Mouse (Mus musculus) thymus, adult 2 months (tissue): Measurements from ENCODE around the gene Gopc. TPM values are rescaled to one million over a fixed set of nuclear protein-coding genes. Genes with fewer than 3 reads are reported as not detected.

Experiments used
- DNase-seq: peaks from one replicate; pipeline ENCODE4 v3.0.0; 2021
- H3K27ac ChIP-seq: fragments of 200-500 bp; 2 replicates; pipeline ENCODE4 v1.5.1; 2012; ENCODE audit warnings: low read length, control low read depth; ENCODE audit not compliant: control insufficient read depth, insufficient read depth
- H3K27me3 ChIP-seq: fragments of 200-500 bp; 2 replicates; pipeline ENCODE4 v1.6.1; 2012; ENCODE audit warnings: mild to moderate bottlenecking, low read length, moderate library complexity, mixed read lengths; ENCODE audit not compliant: control insufficient read depth, insufficient read depth
- H3K36me3 ChIP-seq: fragments of 200-500 bp; 2 replicates; pipeline ENCODE4 v1.6.1; 2012; ENCODE audit warnings: mild to moderate bottlenecking, low read length, moderate library complexity; ENCODE audit not compliant: control insufficient read depth, insufficient read depth
- H3K4me1 ChIP-seq: fragments of 200-500 bp; replicated peaks from 2 replicates; pipeline ENCODE4 v1.6.1; 2012; ENCODE audit warnings: low read length; ENCODE audit not compliant: control insufficient read depth, insufficient read depth
- H3K4me3 ChIP-seq: fragments of 200-500 bp; 2 replicates; pipeline ENCODE4 v1.5.1; 2012; ENCODE audit warnings: mild to moderate bottlenecking, low read length, control low read depth, moderate library complexity; ENCODE audit not compliant: control insufficient read depth, insufficient read depth
- CTCF ChIP-seq: fragments of 200-500 bp; IDR thresholded peaks from 2 replicates; pipeline ENCODE4 v1.5.1; 2012; ENCODE audit warnings: mild to moderate bottlenecking, control low read depth, low read length, moderate library complexity, borderline replicate concordance; ENCODE audit not compliant: control insufficient read depth, poor library complexity, insufficient read depth; ENCODE audit errors: extremely low read depth
- POLR2A ChIP-seq: fragments of 200-500 bp; IDR thresholded peaks from 2 replicates; pipeline ENCODE4 v1.6.1; 2012; ENCODE audit warnings: mild to moderate bottlenecking, low read length, control low read depth, moderate library complexity; ENCODE audit not compliant: control insufficient read depth, poor library complexity, insufficient read depth; ENCODE audit errors: extremely low read depth
- whole genome bisulfite sequencing: fragments of 180-500 bp; shearing (Covaris S2); methylation state at CpG from one replicate; pipeline ENCODE4 v1.1.7; 2018; 5-methylcytosine and 5-hydroxymethylcytosine counted together
- polyA plus RNA-seq: library from polyadenylated mRNA; depleted of rRNA; stranded (reverse); fragments of >200 nt; gene quantifications from 2 replicates; pipeline ENCODE4 v1.2.3, GENCODE M21; 2012

Gene Gopc
- polyA plus RNA-seq, 1 experiment, result 4.7 TPM

GRCm38 (mm10) chr10:52376422-52376821 is 5.5 kb downstream of the Gopc start:
- H3K36me3 ChIP-seq, result no peaks in the 10 kb centered on the region
- no peak overlapping the region for H3K4me3 ChIP-seq
- H3K27me3 ChIP-seq, result no peaks in the 10 kb centered on the region
- no peak for DNase-seq
- 38% methylated on average over 2 of the region's 2 CpGs for WGBS
- peaks cover 3% of the 10 kb centered on the region for H3K4me1 ChIP-seq
- H3K27ac ChIP-seq, result no peak overlapping the region
- no peak for TF ChIP-seq CTCF
- TF ChIP-seq POLR2A, result no peak

GRCm38 (mm10) chr10:52374651-52375050 is 7.3 kb downstream of the Gopc start:
- H3K4me3 ChIP-seq, result no peak overlapping the region
- no peaks in the 10 kb centered on the region for H3K27me3 ChIP-seq
- H3K36me3 ChIP-seq, result no peaks in the 10 kb centered on the region
- no peak for DNase-seq
- no peaks in the 10 kb centered on the region for H3K4me1 ChIP-seq
- H3K27ac ChIP-seq, result no peak overlapping the region
- TF ChIP-seq POLR2A (no peak), CTCF (no peak)

- TF ChIP-seq POLR2A (no peak), CTCF (no peak)
- Histone ChIP-seq H3K27me3 (no peaks in the 10 kb centered on the region), H3K4me3 (no peak overlapping the region), H3K27ac (no peak overlapping the region), H3K4me1 (no peaks in the 10 kb centered on the region), H3K36me3 (no peaks in the 10 kb centered on the region)
- no peak for DNase-seq
- 94% methylated on average over 4 of the region's 4 CpGs for WGBS
Measured at GRCm38 (mm10) chr10:52373834-52374233, 8.1 kb downstream of the Gopc start.

- H3K4me1 ChIP-seq, result no peaks in the 10 kb centered on the region
- H3K4me3 ChIP-seq, result no peak overlapping the region
- no peaks in the 10 kb centered on the region for H3K27me3 ChIP-seq
- no peaks in the 10 kb centered on the region for H3K36me3 ChIP-seq
- TF ChIP-seq POLR2A (no peak), CTCF (no peak)
- no peak overlapping the region for H3K27ac ChIP-seq
- no peak for DNase-seq
- 98% methylated on average over 4 of the region's 4 CpGs for WGBS
Measured at GRCm38 (mm10) chr10:52368376-52368775, 13.5 kb downstream of the Gopc start.

GRCm38 (mm10) chr10:52360862-52361609 is 20.9 kb downstream of the Gopc start:
- H3K27ac ChIP-seq, result no peak overlapping the region
- H3K4me3 ChIP-seq, result no peak overlapping the region
- no peaks in the 10 kb centered on the region for H3K4me1 ChIP-seq
- DNase-seq, result no peak
- 95% methylated on average over 9 of the region's 9 CpGs for WGBS
- H3K27me3 ChIP-seq, result no peaks in the 10 kb centered on the region
- H3K36me3 ChIP-seq, result no peaks in the 10 kb centered on the region
- no peak for TF ChIP-seq CTCF

- Histone ChIP-seq H3K27me3 (no peaks in the 10 kb centered on the region), H3K36me3 (no peaks in the 10 kb centered on the region), H3K4me1 (no peaks in the 10 kb centered on the region), H3K27ac (no peak overlapping the region), H3K4me3 (no peak overlapping the region)
- TF ChIP-seq CTCF, result no peak
- no peak for TF ChIP-seq POLR2A
- DNase-seq, result no peak
- WGBS, result 98% methylated on average over 4 of the region's 4 CpGs
Measured at GRCm38 (mm10) chr10:52360241-52360735, 21.6 kb downstream of the Gopc start.
